Mouse (Mus musculus): ENCODE measurements around the gene Runx2. TPM values are rescaled to one million over a fixed set of nuclear protein-coding genes. Genes with fewer than 3 reads are reported as not detected.

Gene Runx2
- total and polyA plus RNA-seq, 2 experiments from 2014 or later = 0.59 to 1.8 TPM

DNA sequence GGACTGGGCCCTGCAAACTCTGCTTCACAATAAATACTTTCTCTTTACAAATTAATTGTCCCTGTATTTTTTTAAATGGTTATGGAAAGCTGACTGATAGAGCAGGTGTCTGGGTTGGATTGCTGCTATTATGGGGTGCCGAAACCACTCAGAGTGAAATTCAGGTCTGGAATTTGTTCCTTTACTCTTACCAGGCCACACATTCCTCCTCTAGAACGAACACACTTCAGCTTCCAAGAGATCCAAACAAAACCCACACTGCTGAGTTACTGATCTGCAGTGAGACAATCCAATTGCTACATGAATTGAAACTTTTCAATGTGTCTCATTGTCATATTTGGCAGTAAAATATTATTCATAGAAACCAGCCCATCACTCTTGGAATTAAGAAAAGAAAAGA is 47.6 kb downstream of the Runx2 start:
- ATAC-seq (ENCODE audit: low FRiP score) (no peak), DNase-seq (ENCODE audit: low spot score) (no peak)
- no peak for TF ChIP-seq CTCF (IDR thresholded peaks at IDR 0.05)
- Histone ChIP-seq H3K27ac (ENCODE audit: low read depth, low read length) (no peak overlapping the region), H3K4me3 (ENCODE audit: low read depth, low read length) (no peak overlapping the region), H3K9ac (replicated peaks; ENCODE audit: low read length, poor library complexity, severe bottlenecking) (no peak overlapping the region), H3K9me3 (ENCODE audit: low read length) (no peaks in the 10 kb centered on the region), H3K27me3 (ENCODE audit: insufficient read depth, low read length) (no peaks in the 10 kb centered on the region), H3K4me2 (ENCODE audit: low read depth, low read length, poor library complexity, severe bottlenecking) (no peak overlapping the region), H3K4me1 (ENCODE audit: insufficient read depth, low read length) (no peaks in the 10 kb centered on the region), H3K36me3 (ENCODE audit: insufficient read depth, low read length) (no peaks in the 10 kb centered on the region)
- WGBS = 37% methylated on average over 2 of the region's 2 CpGs

DNA sequence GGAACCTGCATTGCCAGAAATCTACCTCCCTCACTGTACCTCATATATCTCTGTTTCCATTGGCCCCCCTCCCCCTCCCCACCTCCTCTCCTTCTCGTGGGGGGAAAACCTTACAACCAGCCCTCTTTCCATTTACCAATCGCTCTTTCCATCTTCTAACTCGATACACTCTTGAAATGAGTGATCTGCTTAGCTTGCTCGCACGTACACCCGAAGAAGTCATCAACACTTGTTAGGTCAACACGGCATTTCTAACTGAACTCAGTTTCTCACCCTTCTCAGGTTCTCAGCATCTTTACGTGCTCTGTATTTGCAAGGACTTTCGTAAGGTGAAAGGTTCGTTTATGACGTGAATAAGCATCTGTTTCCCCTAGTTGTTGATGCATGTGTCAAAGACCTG is 48.3 kb downstream of the Runx2 start:
- TF ChIP-seq CTCF (IDR thresholded peaks at IDR 0.05) = no peak
- 91% methylated on average over 11 of the region's 11 CpGs for WGBS

DNA sequence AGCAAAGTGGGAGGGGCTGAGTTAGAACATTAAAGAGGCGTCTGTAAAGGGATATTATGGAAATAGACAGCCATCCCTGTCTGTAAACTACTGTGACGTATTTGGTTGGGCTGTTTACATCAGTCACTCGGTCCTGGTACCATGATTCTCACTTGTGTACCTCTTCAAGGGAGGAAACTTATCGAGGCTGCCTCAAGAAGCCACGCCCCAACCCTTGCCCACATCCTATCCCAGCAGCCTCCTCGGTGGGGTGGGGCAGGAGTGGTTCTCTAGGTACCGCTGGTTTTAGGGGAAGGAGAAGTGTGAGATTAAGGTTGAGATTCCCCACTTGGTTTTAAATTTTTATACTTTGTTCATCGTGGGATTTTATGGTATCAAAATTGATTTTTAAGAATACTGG is 69.2 kb downstream of the Runx2 start:
- Histone ChIP-seq H3K36me3 (ENCODE audit: insufficient read depth, low read length) (no peaks in the 10 kb centered on the region), H3K4me2 (ENCODE audit: low read depth, low read length, poor library complexity, severe bottlenecking) (no peak overlapping the region), H3K9ac (replicated peaks; ENCODE audit: low read length, poor library complexity, severe bottlenecking) (no peak overlapping the region), H3K27ac (ENCODE audit: low read depth, low read length) (no peak overlapping the region), H3K4me3 (ENCODE audit: low read depth, low read length) (no peak overlapping the region), H3K9me3 (ENCODE audit: low read length) (no peaks in the 10 kb centered on the region), H3K4me1 (ENCODE audit: insufficient read depth, low read length) (no peaks in the 10 kb centered on the region), H3K27me3 (ENCODE audit: insufficient read depth, low read length) (peaks cover 5% of the 10 kb centered on the region)
- TF ChIP-seq CTCF (IDR thresholded peaks at IDR 0.05) = no peak
- WGBS = 94% methylated on average over 8 of the region's 8 CpGs
- no peak for DNase-seq (ENCODE audit: low spot score)
- ATAC-seq (ENCODE audit: low FRiP score) = no peak

More for the DNA sequence above, 48.3 kb downstream of the Runx2 start:
- no peak overlapping the region for H3K9ac ChIP-seq (replicated peaks; ENCODE audit: low read length, poor library complexity, severe bottlenecking)
- H3K4me1 ChIP-seq (ENCODE audit: insufficient read depth, low read length) = no peaks in the 10 kb centered on the region
- DNase-seq (ENCODE audit: low spot score) (no peak), ATAC-seq (ENCODE audit: low FRiP score) (no peak)
- H3K9me3 ChIP-seq (ENCODE audit: low read length) = no peaks in the 10 kb centered on the region
- no peak overlapping the region for H3K4me3 ChIP-seq (ENCODE audit: low read depth, low read length)
- no peak overlapping the region for H3K27ac ChIP-seq (ENCODE audit: low read depth, low read length)
- H3K36me3 ChIP-seq (ENCODE audit: insufficient read depth, low read length) = no peaks in the 10 kb centered on the region
- no peak overlapping the region for H3K4me2 ChIP-seq (ENCODE audit: low read depth, low read length, poor library complexity, severe bottlenecking)
- no peaks in the 10 kb centered on the region for H3K27me3 ChIP-seq (ENCODE audit: insufficient read depth, low read length)

DNA sequence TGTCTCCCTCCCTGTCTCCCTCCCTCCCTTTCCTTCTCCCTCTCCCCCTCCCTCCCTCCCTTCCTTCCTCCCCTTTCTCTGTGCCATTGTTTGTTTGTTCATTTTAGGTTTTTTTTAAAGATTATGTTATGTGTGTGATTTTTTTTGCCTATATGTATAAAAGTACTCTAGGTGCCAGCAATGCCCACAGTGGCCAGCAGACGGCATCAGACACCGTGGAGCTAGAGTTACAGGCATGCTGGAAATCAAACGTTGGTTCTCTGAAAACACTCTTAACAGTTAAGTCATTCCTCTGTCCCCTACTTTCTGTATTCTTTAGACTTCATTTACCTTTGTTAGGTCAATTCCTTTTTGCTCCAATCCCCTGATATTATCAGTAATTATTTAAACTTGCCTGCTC is 70.8 kb downstream of the Runx2 start:
- WGBS = 60% methylated on average over 3 of the region's 3 CpGs
- peak; percentile 51 for TF ChIP-seq CTCF (IDR thresholded peaks at IDR 0.05)
- no peak overlapping the region for H3K9ac ChIP-seq (replicated peaks; ENCODE audit: low read length, poor library complexity, severe bottlenecking)
- H3K27me3 ChIP-seq (ENCODE audit: insufficient read depth, low read length) = peaks cover 17% of the 10 kb centered on the region
- H3K9me3 ChIP-seq (ENCODE audit: low read length) = no peaks in the 10 kb centered on the region
- H3K36me3 ChIP-seq (ENCODE audit: insufficient read depth, low read length) = no peaks in the 10 kb centered on the region
- H3K4me1 ChIP-seq (ENCODE audit: insufficient read depth, low read length) = no peaks in the 10 kb centered on the region
- no peak overlapping the region for H3K4me2 ChIP-seq (ENCODE audit: low read depth, low read length, poor library complexity, severe bottlenecking)
- H3K4me3 ChIP-seq (ENCODE audit: low read depth, low read length) = no peak overlapping the region
- H3K27ac ChIP-seq (ENCODE audit: low read depth, low read length) = no peak overlapping the region
- DNase-seq (ENCODE audit: low spot score) = no peak
- ATAC-seq (ENCODE audit: low FRiP score) = no peak

DNA sequence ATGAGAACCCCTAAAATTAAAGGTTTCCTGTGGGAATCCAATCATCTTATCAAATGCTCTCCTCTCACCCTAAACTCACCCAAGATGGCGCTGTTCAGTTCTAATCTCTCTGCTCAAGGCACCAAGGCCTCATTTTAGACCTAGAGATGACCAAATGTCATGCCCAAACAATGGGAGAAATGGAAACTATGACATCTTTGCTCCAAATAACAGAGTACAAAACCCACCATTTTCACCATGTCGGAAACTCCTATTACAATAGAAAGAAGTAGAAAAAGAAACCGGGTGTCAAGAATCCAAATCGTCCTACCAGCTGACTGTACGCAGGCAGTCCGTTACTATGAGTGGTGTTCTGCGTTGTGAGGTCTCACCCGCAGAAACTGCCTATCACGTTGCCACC is 72.4 kb downstream of the Runx2 start:
- H3K9ac ChIP-seq (replicated peaks; ENCODE audit: low read length, poor library complexity, severe bottlenecking) = no peak overlapping the region
- ATAC-seq (ENCODE audit: low FRiP score) (no peak), DNase-seq (ENCODE audit: low spot score) (no peak)
- no peak overlapping the region for H3K27ac ChIP-seq (ENCODE audit: low read depth, low read length)
- WGBS = 84% methylated on average over 9 of the region's 9 CpGs
- H3K4me1 ChIP-seq (ENCODE audit: insufficient read depth, low read length) = peaks cover 3% of the 10 kb centered on the region; the same call in 1 of the 2 replicates
- peaks cover 27% of the 10 kb centered on the region for H3K27me3 ChIP-seq (ENCODE audit: insufficient read depth, low read length)
- no peak for TF ChIP-seq CTCF (IDR thresholded peaks at IDR 0.05)
- no peaks in the 10 kb centered on the region for H3K9me3 ChIP-seq (ENCODE audit: low read length)
- H3K4me3 ChIP-seq (ENCODE audit: low read depth, low read length) = no peak overlapping the region
- H3K4me2 ChIP-seq (ENCODE audit: low read depth, low read length, poor library complexity, severe bottlenecking) = no peak overlapping the region
- H3K36me3 ChIP-seq (ENCODE audit: insufficient read depth, low read length) = no peaks in the 10 kb centered on the region

DNA sequence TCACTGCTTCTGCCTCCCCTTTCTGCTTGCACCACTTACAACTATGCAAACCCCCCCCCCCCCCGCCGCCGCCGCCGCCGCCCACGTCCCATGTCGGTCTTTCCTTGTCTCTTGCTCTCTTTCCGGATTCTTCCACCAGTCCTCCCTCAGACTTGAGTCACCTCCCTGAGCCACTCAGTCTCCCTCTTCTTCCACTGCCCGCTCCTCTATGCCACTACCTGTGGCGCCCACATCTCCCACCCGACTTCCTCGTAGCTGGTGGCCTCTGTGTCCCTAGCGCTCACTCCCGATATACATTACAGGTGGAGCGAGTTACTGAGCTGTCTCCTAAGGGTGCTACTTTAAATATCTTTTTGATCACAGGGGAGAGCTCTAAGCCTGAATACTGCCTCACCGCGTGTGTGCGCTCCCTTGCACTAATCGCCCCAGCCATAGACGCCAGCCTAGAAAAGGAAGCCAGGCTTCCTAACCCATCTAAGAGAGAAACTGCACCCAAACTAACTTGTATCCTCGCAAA is 76.4 kb downstream of the Runx2 start:
- Histone ChIP-seq H3K4me3 (ENCODE audit: low read depth, low read length) (no peak overlapping the region; the same call in 1 of the 2 replicates), H3K9ac (replicated peaks; ENCODE audit: low read length, poor library complexity, severe bottlenecking) (no peak overlapping the region), H3K27ac (ENCODE audit: low read depth, low read length) (no peak overlapping the region), H3K36me3 (ENCODE audit: insufficient read depth, low read length) (no peaks in the 10 kb centered on the region), H3K4me1 (ENCODE audit: insufficient read depth, low read length) (peaks cover 12% of the 10 kb centered on the region), H3K27me3 (ENCODE audit: insufficient read depth, low read length) (peaks cover 50% of the 10 kb centered on the region), H3K9me3 (ENCODE audit: low read length) (no peaks in the 10 kb centered on the region), H3K4me2 (ENCODE audit: low read depth, low read length, poor library complexity, severe bottlenecking) (0 out of 2 replicates have a peak overlapping the region, but pooled peaks have one; percentile 12)
- no peak for ATAC-seq (ENCODE audit: low FRiP score)
- DNase-seq (ENCODE audit: low spot score) = no peak
- TF ChIP-seq CTCF (IDR thresholded peaks at IDR 0.05) = peak; percentile 7; the same call in 1 of the 2 replicates
- 2% methylated on average over 17 of the region's 22 CpGs for WGBS
